Mouse (Mus musculus): Measurements from ENCODE around the gene AC124108.1.

GRCm38 (mm10) chr1:132168115-132168767 lies 23.0 kb upstream of the AC124108.1 start:
- TF ChIP-seq POLR2A (IDR thresholded peaks at IDR 0.05; ENCODE audit: low read depth, low read length) (no peak), CTCF (conservative IDR thresholded peaks at IDR 0.05; ENCODE audit: insufficient read depth, insufficient read length, low read depth, low read length) (no peak)

Measured in kidney, adult 2 months (tissue).